Comparison of ENCODE assay signal across 30 mouse cellular contexts in the genomic region with DNA sequence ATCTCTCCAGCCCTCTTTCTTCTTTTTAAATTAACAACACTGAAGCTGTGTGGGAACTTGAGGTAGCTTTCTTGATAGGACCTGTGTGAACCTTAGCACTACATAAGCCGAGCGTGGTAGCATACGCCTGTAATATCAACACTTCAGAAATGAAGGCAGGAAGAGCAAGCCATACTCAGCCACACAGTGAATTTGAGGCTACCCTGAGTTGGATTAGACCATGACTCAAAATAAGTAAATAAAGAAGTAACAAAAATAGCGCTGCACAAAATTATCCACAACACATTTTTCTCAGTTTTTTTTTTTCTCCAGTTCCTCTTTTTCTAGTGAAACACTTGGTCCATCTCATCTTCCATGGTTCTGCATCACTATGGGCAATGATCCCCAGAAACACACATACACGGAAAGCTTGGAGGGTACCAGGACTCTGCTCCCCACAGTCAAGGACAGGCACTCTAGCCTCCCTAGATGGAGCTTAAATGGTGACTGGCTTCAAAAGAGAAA. TPM values are rescaled to one million over a fixed set of nuclear protein-coding genes. Genes with fewer than 3 reads are reported as not detected.
DNase-seq lines count a peak whose midpoint lies in the region; ATAC-seq and TF ChIP-seq lines count a peak whose summit lies in the region.
"Had no signal": no experiment of that assay in that cellular context is flagged by ENCODE, and none has a peak within 500 bp of the region (broad histone marks: within the 10 kb centered on the region; RNA-seq: fewer than 3 reads in every experiment).

No protein-coding gene starts in this region.

- no peak for TF ChIP-seq POLR2A in CH12.LX (IDR thresholded peaks at IDR 0.05; ENCODE audit: low read depth, low read length)
- TF ChIP-seq POLR2A in bone marrow macrophage, adult 2 months (IDR thresholded peaks at IDR 0.05; ENCODE audit: borderline replicate concordance, low read depth, low read length) = no peak

- H3K27ac ChIP-seq in CH12.LX (ENCODE audit: insufficient read depth, low read depth) = no peak overlapping the region
- H3K27ac ChIP-seq in bone marrow macrophage, adult 2 months (ENCODE audit: insufficient read depth, low read depth, low read length) = peak overlapping the region; percentile 89
- H3K27ac ChIP-seq in macrophage = peak overlapping the region; percentile 36
- no peak overlapping the region for H3K27ac ChIP-seq in midbrain, postnatal 0 days (ENCODE audit: low read depth, low read length)
- H3K27ac ChIP-seq: embryonic facial prominence, embryonic 12.5 days; embryonic facial prominence, embryonic 15.5 days; heart, embryonic 15.5 days; hindbrain, embryonic 10.5 days; hindbrain, embryonic 13.5 days; intestine, embryonic 15.5 days had no signal

- H3K36me3 ChIP-seq in CH12.LX (replicated peaks in 1 of 2; ENCODE audit: control insufficient read depth in 1 of 2, insufficient read depth in 1 of 2, low read length in 1 of 2) = peaks cover 36 to 69% of the 10 kb centered on the region in 2 experiments
- H3K36me3 ChIP-seq in macrophage (ENCODE audit: inconsistent target) = peaks cover 41% of the 10 kb centered on the region
- H3K36me3 ChIP-seq in midbrain, postnatal 0 days (ENCODE audit: insufficient read depth, low read length) = peaks cover 7% of the 10 kb centered on the region

- 34% methylated on average over 5 of the region's 5 CpGs for WGBS in macrophage (ENCODE audit: missing documents)
- over 99% methylated on average over 5 of the region's 5 CpGs for WGBS in midbrain, postnatal 0 days

- H3K79me2 ChIP-seq in CH12.LX (replicated peaks; ENCODE audit: control insufficient read depth, extremely low read depth, insufficient read depth, poor library complexity, severe bottlenecking) (no peaks in the 10 kb centered on the region), macrophage (ENCODE audit: inconsistent target) (peaks cover 91% of the 10 kb centered on the region)

- H3K27me3 ChIP-seq in CH12.LX (replicated peaks) = no peaks in the 10 kb centered on the region
- no peaks in the 10 kb centered on the region for H3K27me3 ChIP-seq in midbrain, postnatal 0 days (ENCODE audit: insufficient read depth, low read length)
- H3K27me3 ChIP-seq: embryonic facial prominence, embryonic 12.5 days; embryonic facial prominence, embryonic 15.5 days; heart, embryonic 12.5 days; heart, embryonic 15.5 days; hindbrain, embryonic 13.5 days; intestine, embryonic 15.5 days had no signal

- H3K4me2 ChIP-seq in CH12.LX (ENCODE audit: insufficient read depth, low read depth, poor library complexity, severe bottlenecking) = no peak overlapping the region
- H3K4me2 ChIP-seq in midbrain, postnatal 0 days (ENCODE audit: low read depth, low read length, poor library complexity, severe bottlenecking) = no peak overlapping the region
- H3K4me2 ChIP-seq: embryonic facial prominence, embryonic 12.5 days; embryonic facial prominence, embryonic 15.5 days; heart, embryonic 12.5 days; heart, embryonic 15.5 days; hindbrain, embryonic 13.5 days; intestine, embryonic 15.5 days had no signal

- H3K4me1 ChIP-seq in CH12.LX (ENCODE audit: control insufficient read depth in 1 of 2, insufficient read depth in 2 of 2) = peaks cover 12 to 63% of the 10 kb centered on the region in 2 experiments
- peaks cover 57% of the 10 kb centered on the region for H3K4me1 ChIP-seq in bone marrow macrophage, adult 2 months (ENCODE audit: control insufficient read depth, insufficient read depth, low read length)
- no peaks in the 10 kb centered on the region for H3K4me1 ChIP-seq in midbrain, postnatal 0 days (ENCODE audit: insufficient read depth, low read length)
- H3K4me1 ChIP-seq: embryonic facial prominence, embryonic 12.5 days; embryonic facial prominence, embryonic 15.5 days; heart, embryonic 15.5 days; hindbrain, embryonic 10.5 days; hindbrain, embryonic 13.5 days; intestine, embryonic 15.5 days had no signal

- TF ChIP-seq CTCF in CH12.LX (conservative IDR thresholded peaks at IDR 0.05 in 1 of 2, IDR thresholded peaks at IDR 0.05 in 1 of 2; ENCODE audit: low read depth in 2 of 2, low read length in 2 of 2) = no peak
- TF ChIP-seq CTCF in bone marrow macrophage, adult 2 months (IDR thresholded peaks at IDR 0.05; ENCODE audit: low read depth, low read length) = no peak
- TF ChIP-seq CTCF in midbrain, postnatal 0 days (IDR thresholded peaks at IDR 0.05) = no peak

- intact Hi-C loops in gastrocnemius, postnatal 14 days (cut with DNase I; ENCODE audit: low total_unique reads) = loop anchor here (5.0 to 10.0 kb wide), 2 partner anchors 108 to 240 kb away; no protein-coding TSS in a partner anchor

- DNase-seq in gastrocnemius, postnatal 10 days = peak; percentile 0
- no peak for DNase-seq in gastrocnemius, postnatal 14 days
- DNase-seq in CH12.LX (ENCODE audit: extremely low read depth) = no peak
- no peak for DNase-seq in right cerebral cortex, postnatal 14 days
- no peak for DNase-seq in left cerebral cortex, adult 11 months (ENCODE audit: low spot score)
- no peak for DNase-seq in midbrain, postnatal 0 days (ENCODE audit: low spot score)
- DNase-seq: adrenal gland, adult 8-10 months; adrenal gland, postnatal 25 days; cerebellum, adult 18-20 months; cerebellum, adult 9-10 months; cerebellum, postnatal 14 days; heart, postnatal 10 days; heart, postnatal 36 days; kidney, adult 11 months had no signal

- TF ChIP-seq RAD21 in CH12.LX (IDR thresholded peaks at IDR 0.05; ENCODE audit: low read depth, low read length) = no peak

- peak; percentile 35; the same call in 1 of the 2 replicates for TF ChIP-seq EP300 in CH12.LX (IDR thresholded peaks at IDR 0.05; ENCODE audit: low read length)

- no peaks in the 10 kb centered on the region for H3K9me3 ChIP-seq in CH12.LX (replicated peaks; ENCODE audit: low read length)
- no peaks in the 10 kb centered on the region for H3K9me3 ChIP-seq in midbrain, postnatal 0 days (ENCODE audit: low read length)
- H3K9me3 ChIP-seq: embryonic facial prominence, embryonic 12.5 days; embryonic facial prominence, embryonic 15.5 days; heart, embryonic 12.5 days; heart, embryonic 15.5 days; hindbrain, embryonic 10.5 days; hindbrain, embryonic 13.5 days; intestine, embryonic 15.5 days had no signal

- no peak overlapping the region for H3K4me3 ChIP-seq in CH12.LX (replicated peaks in 1 of 3; ENCODE audit: low read depth in 2 of 3, low read length in 2 of 3, poor library complexity in 1 of 3)
- H3K4me3 ChIP-seq in bone marrow macrophage, adult 2 months (ENCODE audit: insufficient read depth, low read length) = no peak overlapping the region
- H3K4me3 ChIP-seq in macrophage (ENCODE audit: inconsistent target) = no peak overlapping the region
- no peak overlapping the region for H3K4me3 ChIP-seq in midbrain, postnatal 0 days (ENCODE audit: low read depth, low read length)
- H3K4me3 ChIP-seq: embryonic facial prominence, embryonic 12.5 days; embryonic facial prominence, embryonic 15.5 days; heart, embryonic 12.5 days; heart, embryonic 15.5 days; hindbrain, embryonic 10.5 days; hindbrain, embryonic 13.5 days; intestine, embryonic 15.5 days had no signal

- H3K9ac ChIP-seq in CH12.LX (ENCODE audit: insufficient read depth, low read depth) = no peak overlapping the region
- no peak overlapping the region for H3K9ac ChIP-seq in midbrain, postnatal 0 days (replicated peaks; ENCODE audit: low read length, poor library complexity, severe bottlenecking)
- H3K9ac ChIP-seq: embryonic facial prominence, embryonic 12.5 days; embryonic facial prominence, embryonic 15.5 days; heart, embryonic 12.5 days; heart, embryonic 15.5 days; hindbrain, embryonic 13.5 days; intestine, embryonic 15.5 days had no signal

- dilution Hi-C loops in CH12.LX (cut with MboI; ENCODE audit: extremely low pct_ligation_motif_present, extremely low pct_unique_long_range_greater_than_20kb, low sequenced_read_pairs) = no loop called here

- no peak for ATAC-seq in midbrain, postnatal 0 days (ENCODE audit: low FRiP score)
- ATAC-seq: CD4-positive, CD25-positive, alpha-beta regulatory T cell, adult 4 months; forebrain, embryonic 14.5 days; hindbrain, embryonic 16.5 days; intestine, embryonic 15.5 days had no signal

- in situ Hi-C loops in CH12.LX (cut with MboI; ENCODE audit: low pct_ligation_motif_present, low pct_unique_long_range_greater_than_20kb, low sequenced_read_pairs) = no loop called here

TF ChIP-seq in CH12.LX, 34 proteins besides CTCF, POLR2A, EP300 and RAD21:
- TF ChIP-seq ZNF384 (IDR thresholded peaks at IDR 0.05; ENCODE audit: low read depth, low read length) (peak; percentile 81), NRF1 (IDR thresholded peaks at IDR 0.05; ENCODE audit: low read depth, low read length) (no peak), POLR2AphosphoS2 (IDR thresholded peaks at IDR 0.05; ENCODE audit: low read depth, low read length) (no peak), UBTF (IDR thresholded peaks at IDR 0.05; ENCODE audit: low read depth, low read length) (no peak)

RNA-seq across cellular contexts. Expression of a gene that starts 35.9 kb away (rescaled TPM):
- total RNA-seq in gastrocnemius, postnatal 10 days (2021) = 100 to 1,000 TPM; 119 to 189 TPM
- total RNA-seq in gastrocnemius, postnatal 14 days (2021) = 10 to 100 TPM; 73.6 to 99.8 TPM
- total RNA-seq in CH12.LX (2012; rRNA removed) = 49.3 and 58.2 TPM in 2 replicates
- 41.4 and 42.4 TPM in 2 replicates for total RNA-seq in CH12.LX (2014; rRNA removed)
- 127 and 153 TPM in 2 replicates for polyA plus RNA-seq in CH12.LX (2012; ENCODE audit: insufficient read length, low read depth)
- polyA plus RNA-seq in bone marrow macrophage, adult 2 months (2012; ENCODE audit: insufficient read depth, insufficient read length, missing spikeins) = 282 and 287 TPM in 2 replicates
- total RNA-seq in macrophage (2018; cell fraction: chromatin; rRNA removed) = 1,000 to 10,000 TPM in 16 of 26 experiments, 100 to 1,000 TPM in 10; 593 to 1,756 (median 1,078) TPM
- 100 to 1,000 TPM; 326 to 901 (median 520) TPM for total RNA-seq in macrophage (2018; cell fraction: cytosol; rRNA removed)
- 1,000 to 10,000 TPM in 10 of 26 experiments, 100 to 1,000 TPM in 16; 519 to 1,296 (median 882) TPM for total RNA-seq in macrophage (2018; cell fraction: nucleus; rRNA removed)
- 324 to 943 TPM (median 383 TPM) in 3 replicates for polyA plus RNA-seq in macrophage (2018)
- 33.8 and 33.9 TPM in 2 replicates for total RNA-seq in midbrain, postnatal 0 days (2014; rRNA removed)
- polyA plus RNA-seq in midbrain, postnatal 0 days (2015; fragmentation: Nextera tagmentation; extraction: Ambion mirVana) = 16.9 and 22.4 TPM in 2 replicates

RNA-seq across cellular contexts. Expression of a gene that starts 57.7 kb away (rescaled TPM):
- total RNA-seq in gastrocnemius, postnatal 10 days (2021) = not detected
- not detected for total RNA-seq in gastrocnemius, postnatal 14 days (2021)
- total RNA-seq in CH12.LX (2012; rRNA removed) = not detected in 2 replicates
- total RNA-seq in CH12.LX (2014; rRNA removed) = not detected in 2 replicates
- polyA plus RNA-seq in CH12.LX (2012; ENCODE audit: insufficient read length, low read depth) = not detected in 2 replicates
- polyA plus RNA-seq in bone marrow macrophage, adult 2 months (2012; ENCODE audit: insufficient read depth, insufficient read length, missing spikeins) = not detected in 2 replicates
- total RNA-seq in macrophage (2018; cell fraction: chromatin; rRNA removed) = not detected
- total RNA-seq in macrophage (2018; cell fraction: cytosol; rRNA removed) = not detected
- total RNA-seq in macrophage (2018; cell fraction: nucleus; rRNA removed) = not detected
- polyA plus RNA-seq in macrophage (2018) = not detected in 3 replicates
- not detected in 2 replicates for total RNA-seq in midbrain, postnatal 0 days (2014; rRNA removed)
- not detected in 2 replicates for polyA plus RNA-seq in midbrain, postnatal 0 days (2015; fragmentation: Nextera tagmentation; extraction: Ambion mirVana)
- total RNA-seq: adrenal gland, adult 8-10 months; adrenal gland, postnatal 25 days; ES-E14; gastrocnemius, adult 8-10 months; heart, postnatal 10 days; heart, postnatal 36 days had no signal
- polyA plus RNA-seq: C2C12; CD4-positive, CD25-positive, alpha-beta regulatory T cell, adult 4 months; embryonic facial prominence, embryonic 12.5 days; embryonic facial prominence, embryonic 15.5 days; forebrain, embryonic 11.5 days; forebrain, embryonic 14.5 days; heart, embryonic 12.5 days; heart, embryonic 15.5 days; hindbrain, embryonic 10.5 days; hindbrain, embryonic 13.5 days; hindbrain, embryonic 16.5 days had no signal

Comparison
In these comparisons a context has a peak if more than half of its experiments do, and no peak if none do; other contexts are left out.
1. H3K27ac ChIP-seq: peak in bone marrow macrophage, adult 2 months (single experiment) and macrophage (single experiment); none in CH12.LX (single experiment) and midbrain, postnatal 0 days (single experiment).